Mouse (Mus musculus) 3134 (cell line): ENCODE measurements around the gene Odr4.

Source experiments
- DNase-seq: peaks from one replicate; pipeline ENCODE4 v3.0.0-alpha.2; 2011; ENCODE audit warnings: low spot score; ENCODE audit not compliant: insufficient read length; ENCODE audit errors: extremely low read depth

Gene Odr4

GRCm38 (mm10) chr1:150392638-150393487, at the start of gene Odr4, which contains the start of gene Tpr:
Gene Odr4 (minus strand): TSS chr1:150393080.
Gene Tpr (plus strand): TSS chr1:150392838.
- DNase-seq: peak; percentile 100

GRCm38 (mm10) chr1:150441731-150442130, 48.9 kb upstream of the Odr4 start:
- no peak for DNase-seq

GRCm38 (mm10) chr1:150438641-150439040, 45.8 kb upstream of the Odr4 start:
- DNase-seq: no peak

- DNase-seq: no peak
These were observed 33.3 kb upstream of the Odr4 start for GRCm38 (mm10) chr1:150426216-150426615.

DNA sequence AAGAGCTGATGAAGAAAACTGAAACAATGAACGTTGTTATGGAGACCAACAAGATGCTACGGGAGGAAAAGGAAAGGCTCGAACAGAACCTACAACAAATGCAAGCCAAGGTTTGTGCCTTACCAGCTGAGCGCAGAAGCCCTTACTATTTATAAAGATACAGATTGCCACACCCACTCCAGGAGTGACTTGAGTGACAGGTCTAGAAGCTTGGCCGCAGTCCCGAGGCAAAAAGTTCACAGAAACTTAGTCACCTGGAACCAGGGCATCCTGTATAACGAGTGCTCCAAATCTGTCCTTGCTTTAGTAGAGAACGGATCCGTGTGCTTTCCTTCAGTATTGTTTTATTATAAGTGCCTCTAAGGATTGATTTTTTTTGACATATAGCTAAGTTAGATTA, 32.8 kb upstream of the Odr4 start:
- DNase-seq: no peak

GRCm38 (mm10) chr1:150418426-150418825, 25.5 kb upstream of the Odr4 start:
- no peak for DNase-seq

DNA sequence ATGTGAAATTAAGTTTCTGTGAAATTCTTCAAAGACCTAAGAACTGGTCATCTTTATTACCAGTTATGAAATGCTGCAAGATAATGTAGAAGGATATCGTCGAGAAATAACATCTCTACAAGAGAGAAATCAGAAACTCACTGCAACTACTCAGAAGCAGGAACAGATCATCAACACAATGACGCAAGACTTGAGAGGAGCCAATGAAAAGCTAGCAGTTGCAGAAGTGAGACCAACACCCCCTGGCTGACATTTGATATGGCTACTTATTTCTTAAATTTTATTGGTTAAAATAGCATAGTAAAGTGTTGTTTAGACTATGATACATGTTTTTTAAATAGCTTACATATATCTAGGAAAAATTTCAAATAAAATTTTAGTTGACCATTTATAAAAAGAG, 23.1 kb upstream of the Odr4 start:
- DNase-seq: no peak

DNA sequence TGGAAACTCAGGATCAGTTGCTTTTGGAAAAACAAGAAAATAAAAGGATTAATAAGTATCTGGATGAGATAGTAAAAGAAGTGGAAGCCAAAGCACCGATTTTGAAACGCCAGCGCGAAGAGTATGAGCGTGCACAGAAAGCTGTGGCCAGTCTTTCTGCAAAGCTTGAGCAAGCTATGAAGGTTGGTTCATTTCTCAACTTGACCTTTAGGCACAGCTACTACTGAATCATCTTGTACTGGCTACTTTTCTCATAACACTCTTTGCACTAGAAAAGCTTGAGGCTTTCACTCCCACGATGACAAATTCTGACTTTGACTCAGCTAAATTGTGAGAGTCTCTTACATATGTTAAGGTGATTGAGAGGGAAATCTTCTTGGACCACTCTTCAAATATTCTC, 17.1 kb upstream of the Odr4 start:
- DNase-seq: no peak

DNA sequence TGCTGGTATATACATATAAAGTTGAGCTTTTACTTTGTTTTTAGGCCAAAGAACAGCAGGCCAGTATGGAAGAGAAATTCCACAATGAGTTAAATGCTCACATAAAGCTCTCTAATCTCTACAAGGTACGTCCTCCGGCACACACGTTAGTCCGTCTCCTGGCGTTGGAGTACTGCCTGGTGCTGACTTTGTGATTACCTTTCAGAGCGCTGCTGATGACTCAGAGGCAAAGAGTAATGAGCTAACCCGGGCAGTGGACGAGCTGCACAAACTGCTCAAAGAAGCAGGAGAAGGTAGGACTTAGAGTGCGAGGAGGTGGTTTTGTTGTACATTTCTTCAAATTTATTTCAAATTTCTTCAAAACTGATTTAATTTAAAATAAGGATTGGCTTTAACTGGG, 14.4 kb upstream of the Odr4 start:
- no peak for DNase-seq

DNA sequence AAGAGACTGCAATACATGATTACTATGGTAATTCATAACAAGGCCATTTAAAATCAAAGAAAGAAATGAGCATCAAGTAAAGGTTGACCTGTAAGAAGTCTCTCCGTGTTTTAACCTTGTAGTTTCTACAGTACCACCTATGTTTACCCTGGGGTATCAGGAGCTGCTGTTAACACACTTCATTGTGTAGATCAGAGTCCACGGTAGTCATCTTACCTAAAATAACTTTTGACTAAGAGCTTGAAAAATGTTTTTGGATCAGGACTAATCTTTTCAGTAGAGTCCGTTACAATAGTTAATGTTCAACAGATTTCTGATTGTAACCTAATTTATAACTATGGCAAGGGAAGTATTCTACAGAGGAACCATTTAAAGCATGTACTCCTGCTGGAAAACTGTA, 11.7 kb upstream of the Odr4 start:
- DNase-seq: no peak

DNA sequence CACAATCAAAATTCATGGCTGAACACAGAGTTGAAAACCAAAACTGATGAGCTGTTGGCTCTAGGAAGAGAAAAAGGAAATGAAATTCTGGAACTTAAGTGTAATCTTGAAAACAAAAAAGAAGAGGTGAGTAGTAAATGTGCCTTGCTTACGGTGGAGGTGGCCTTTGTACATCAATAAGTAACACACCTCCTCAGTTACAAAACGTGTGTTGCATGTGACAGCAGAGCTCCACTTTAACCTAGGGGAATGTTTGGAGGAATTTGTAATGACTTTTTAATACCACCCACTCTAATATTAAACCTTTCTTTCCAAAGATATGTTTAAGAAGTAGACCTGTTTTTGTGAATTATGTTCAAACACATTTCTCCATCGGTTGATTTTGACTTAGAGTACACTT, 11.0 kb upstream of the Odr4 start:
- no peak for DNase-seq

GRCm38 (mm10) chr1:150396001-150396400, 3.1 kb upstream of the Odr4 start:
- no peak for DNase-seq

GRCm38 (mm10) chr1:150393488-150393852, 590 bp upstream of the Odr4 start:
- DNase-seq: no peak

DNA sequence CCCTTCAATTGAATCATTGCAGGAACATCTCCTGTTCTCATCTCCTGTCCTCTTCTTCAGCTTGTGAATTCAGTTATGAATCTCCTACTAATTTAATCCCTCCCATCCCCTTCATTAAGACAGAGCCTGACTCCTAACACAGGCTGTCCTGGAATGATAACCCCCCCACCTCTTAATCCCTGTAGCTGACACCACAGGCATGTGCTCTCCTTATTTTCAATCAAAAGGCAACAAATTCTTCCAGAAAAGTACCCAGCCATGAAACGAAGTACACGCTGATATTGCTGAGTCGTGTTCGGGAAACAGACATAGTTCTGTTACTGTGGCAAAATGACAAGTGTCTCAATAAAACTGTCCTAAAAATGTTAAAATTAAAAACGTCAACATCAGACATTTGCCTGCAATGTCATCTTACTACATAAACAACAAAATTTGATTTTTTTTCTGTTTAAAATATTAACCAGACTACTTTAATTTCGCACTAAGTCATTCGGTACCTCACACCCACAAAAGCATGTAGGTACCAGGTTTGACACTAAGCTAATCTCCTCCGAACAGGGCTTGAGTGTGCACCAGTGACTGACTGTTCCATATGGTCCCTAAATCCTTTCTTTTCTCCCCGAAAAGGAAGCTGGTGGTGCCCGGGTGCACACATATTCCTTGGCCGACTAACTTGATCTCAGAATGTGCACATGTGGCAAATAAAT, 796 bp downstream of the Odr4 start:
- no peak for DNase-seq

- no peak for DNase-seq
These were observed 3.3 kb downstream of the Odr4 start for GRCm38 (mm10) chr1:150389390-150390129.

DNA sequence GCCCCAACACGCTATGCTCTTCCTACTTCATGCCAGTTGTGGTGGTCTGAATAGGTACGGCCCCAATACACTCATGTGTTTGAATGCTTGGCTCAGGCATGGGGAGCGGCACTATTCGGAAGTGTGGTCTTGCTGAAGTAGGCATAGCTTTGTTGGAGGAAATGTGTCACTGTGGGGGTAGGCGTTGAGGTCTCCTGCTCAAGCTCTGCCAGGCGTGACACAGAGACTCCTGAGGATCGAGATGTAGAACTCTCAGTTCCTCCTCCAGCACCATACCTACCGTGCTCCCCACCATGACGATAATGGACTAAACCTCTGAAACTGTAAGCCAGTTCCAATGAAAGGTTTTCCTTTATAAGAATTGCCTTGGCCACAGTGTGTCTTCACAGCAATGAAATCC, 5.3 kb downstream of the Odr4 start:
- DNase-seq: no peak

- DNase-seq: no peak
These were observed 8.7 kb downstream of the Odr4 start for GRCm38 (mm10) chr1:150384138-150384537.

- DNase-seq: no peak
These were observed 18.6 kb downstream of the Odr4 start for GRCm38 (mm10) chr1:150374247-150374646.

DNA sequence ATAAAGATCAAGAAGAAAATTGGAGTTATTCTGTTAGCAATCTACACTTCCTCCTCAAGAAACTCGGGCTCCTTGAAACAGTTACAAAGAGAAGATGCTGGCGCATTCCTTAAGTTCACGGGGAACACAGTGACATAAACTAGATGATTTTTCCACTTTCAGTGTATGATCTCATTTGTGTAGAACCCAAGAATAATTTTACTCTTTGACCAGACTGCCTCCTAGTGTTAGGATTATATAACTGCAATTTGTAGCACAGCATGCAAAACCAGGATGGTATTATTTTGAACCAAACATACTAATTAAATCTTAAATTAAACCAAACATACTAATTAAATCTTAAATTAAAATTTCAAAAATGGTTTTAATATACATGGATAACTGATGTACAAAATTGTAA, 20.0 kb downstream of the Odr4 start:
- DNase-seq: no peak

- DNase-seq: no peak
These were observed 32.0 kb downstream of the Odr4 start for GRCm38 (mm10) chr1:150360864-150361263.

DNA sequence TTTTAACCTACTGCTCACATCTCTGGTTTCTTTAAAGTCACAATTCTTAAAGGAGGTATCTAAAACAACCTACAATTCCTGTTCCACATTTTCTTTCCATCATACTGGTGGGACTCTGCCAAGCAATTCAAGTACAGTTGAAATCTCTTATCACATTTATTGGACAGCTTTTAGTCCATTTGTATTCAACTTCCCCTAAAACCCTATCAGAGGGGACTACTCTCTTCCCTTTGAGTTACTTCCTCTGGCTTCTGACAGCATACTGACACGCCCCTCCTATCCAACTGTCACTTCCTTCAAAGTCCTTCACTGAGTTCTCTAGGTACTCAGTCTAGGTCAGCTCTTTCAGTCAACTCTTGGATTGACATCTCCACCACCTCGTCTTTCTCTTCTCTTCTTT, 57.8 kb downstream of the Odr4 start:
- no peak for DNase-seq
